Mouse (Mus musculus) small intestine, adult 2 months (tissue): Measurements from ENCODE around the gene Luc7l3. TPM values are rescaled to one million over a fixed set of nuclear protein-coding genes. Genes with fewer than 3 reads are reported as not detected.

Experiments used
- H3K27ac ChIP-seq: fragments of 200-500 bp; 2 replicates; pipeline ENCODE4 v1.5.1; 2012; ENCODE audit warnings: low read depth, low read length, control low read depth, inconsistent platforms; ENCODE audit not compliant: insufficient read depth
- H3K27me3 ChIP-seq: fragments of 200-500 bp; 2 replicates; pipeline ENCODE4 v1.6.1; 2012; ENCODE audit warnings: mild to moderate bottlenecking, moderate library complexity, low read length, inconsistent platforms; ENCODE audit not compliant: control insufficient read depth, insufficient read depth
- H3K36me3 ChIP-seq: fragments of 200-500 bp; 2 replicates; pipeline ENCODE4 v1.6.1; 2012; ENCODE audit warnings: mild to moderate bottlenecking, low read length, control low read depth, inconsistent platforms; ENCODE audit not compliant: control insufficient read depth, insufficient read depth
- H3K4me1 ChIP-seq: fragments of 200-500 bp; 2 replicates; pipeline ENCODE4 v1.6.1; 2012; ENCODE audit warnings: low read length, inconsistent platforms, mixed read lengths; ENCODE audit not compliant: control insufficient read depth, insufficient read depth, insufficient read length
- H3K4me3 ChIP-seq: fragments of 200-500 bp; 2 replicates; pipeline ENCODE4 v1.5.1; 2012; ENCODE audit warnings: low read depth, mild to moderate bottlenecking, control low read depth, inconsistent platforms, low read length, moderate library complexity
- CTCF ChIP-seq: fragments of 200-500 bp; IDR thresholded peaks from 2 replicates; pipeline ENCODE4 v1.5.1; 2012; ENCODE audit warnings: low read depth, mild to moderate bottlenecking, control low read depth, inconsistent platforms, low read length, moderate library complexity, mixed read lengths; ENCODE audit not compliant: insufficient replicate concordance, insufficient read length; ENCODE audit errors: extremely low read depth
- POLR2A ChIP-seq: fragments of 200-500 bp; IDR thresholded peaks from 2 replicates; pipeline ENCODE4 v1.6.1; 2012; ENCODE audit warnings: low read depth, mild to moderate bottlenecking, control low read depth, inconsistent platforms, low read length, moderate library complexity
- WGBS: fragments of 180-500 bp; shearing (Covaris S2); methylation state at CpG from one replicate; pipeline ENCODE4 v1.1.7; 2018; 5-methylcytosine and 5-hydroxymethylcytosine counted together
- polyA plus RNA-seq: library from polyadenylated mRNA; depleted of rRNA; stranded (reverse); fragments of >200 nt; gene quantifications from 2 replicates; pipeline ENCODE4 v1.2.3, GENCODE M21; 2012

Luc7l3 gene
- polyA plus RNA-seq, 1 experiment = 1.4 TPM

GRCm38 (mm10) chr11:94257987-94258386 lies 63.8 kb downstream of the Luc7l3 start:
- H3K27me3 ChIP-seq = no peaks in the 10 kb centered on the region
- no peak overlapping the region for H3K4me3 ChIP-seq
- WGBS = 74% methylated on average over 14 of the region's 14 CpGs
- no peak for TF ChIP-seq POLR2A
- TF ChIP-seq CTCF = no peak
- H3K36me3 ChIP-seq = no peaks in the 10 kb centered on the region
- peaks cover 6% of the 10 kb centered on the region; the same call in 1 of the 2 replicates for H3K4me1 ChIP-seq
- H3K27ac ChIP-seq = no peak overlapping the region

- TF ChIP-seq CTCF (no peak), POLR2A (no peak)
These were observed 66.1 kb downstream of the Luc7l3 start for GRCm38 (mm10) chr11:94255733-94256132.

GRCm38 (mm10) chr11:94253691-94254090 lies 68.1 kb downstream of the Luc7l3 start:
- no peaks in the 10 kb centered on the region for H3K27me3 ChIP-seq
- WGBS = 82% methylated on average over 10 of the region's 10 CpGs

More at GRCm38 (mm10) chr11:94255733-94256132, 66.1 kb downstream of the Luc7l3 start:
- no peak overlapping the region for H3K4me3 ChIP-seq
- H3K4me1 ChIP-seq = peaks cover 6% of the 10 kb centered on the region; the same call in 1 of the 2 replicates
- no peak overlapping the region for H3K27ac ChIP-seq
- no peaks in the 10 kb centered on the region for H3K27me3 ChIP-seq
- no peaks in the 10 kb centered on the region for H3K36me3 ChIP-seq
- whole genome bisulfite sequencing = 83% methylated on average over 5 of the region's 5 CpGs

GRCm38 (mm10) chr11:94253156-94253555 lies 68.6 kb downstream of the Luc7l3 start:
- WGBS = 77% methylated on average over 9 of the region's 9 CpGs
- H3K36me3 ChIP-seq = no peaks in the 10 kb centered on the region
- no peaks in the 10 kb centered on the region for H3K27me3 ChIP-seq
- peaks cover 6% of the 10 kb centered on the region; the same call in 1 of the 2 replicates for H3K4me1 ChIP-seq
- no peak overlapping the region for H3K4me3 ChIP-seq
- no peak overlapping the region for H3K27ac ChIP-seq
- TF ChIP-seq POLR2A = no peak
- TF ChIP-seq CTCF = no peak

More at GRCm38 (mm10) chr11:94253691-94254090, 68.1 kb downstream of the Luc7l3 start:
- H3K36me3 ChIP-seq = no peaks in the 10 kb centered on the region
- TF ChIP-seq CTCF = no peak
- no peak for TF ChIP-seq POLR2A
- no peak overlapping the region for H3K27ac ChIP-seq
- peaks cover 6% of the 10 kb centered on the region; the same call in 1 of the 2 replicates for H3K4me1 ChIP-seq
- no peak overlapping the region for H3K4me3 ChIP-seq

GRCm38 (mm10) chr11:94246789-94247061 lies 75.1 kb downstream of the Luc7l3 start:
- 64% methylated on average over 8 of the region's 8 CpGs for WGBS
- H3K4me1 ChIP-seq = no peaks in the 10 kb centered on the region; the same call in 1 of the 2 replicates
- TF ChIP-seq POLR2A = no peak
- no peak for TF ChIP-seq CTCF
- H3K27ac ChIP-seq = no peak overlapping the region
- H3K36me3 ChIP-seq = no peaks in the 10 kb centered on the region
- no peak overlapping the region for H3K4me3 ChIP-seq
- no peaks in the 10 kb centered on the region for H3K27me3 ChIP-seq

- Histone ChIP-seq H3K4me3 (no peak within 1 kb of the TSS), H3K36me3 (no peaks in the 10 kb centered on the region), H3K27ac (no peak within 1 kb of the TSS), H3K27me3 (no peaks in the 10 kb centered on the region), H3K4me1 (no peaks in the 10 kb centered on the region; the same call in 1 of the 2 replicates)
- WGBS = 68% methylated on average over 17 of the region's 17 CpGs
- TF ChIP-seq CTCF = no peak
- TF ChIP-seq POLR2A = no peak; the same call in 1 of the 2 replicates
These were observed 75.6 kb downstream of the Luc7l3 start, which contains the start of gene Wfikkn2 for GRCm38 (mm10) chr11:94245955-94246788. Wfikkn2 (minus strand) TSS chr11:94246005.

GRCm38 (mm10) chr11:94244385-94244784 lies 77.4 kb downstream of the Luc7l3 start:
- TF ChIP-seq POLR2A (no peak), CTCF (no peak)
- no peaks in the 10 kb centered on the region for H3K36me3 ChIP-seq
- no peaks in the 10 kb centered on the region; the same call in 1 of the 2 replicates for H3K4me1 ChIP-seq
- no peak overlapping the region for H3K27ac ChIP-seq
- 76% methylated on average over 9 of the region's 9 CpGs for WGBS
- no peak overlapping the region for H3K4me3 ChIP-seq
- H3K27me3 ChIP-seq = no peaks in the 10 kb centered on the region
